Mouse (Mus musculus): Measurements from ENCODE around the gene Wnt8b.
"Not testable (repeated sequence)": the region's sequence is repeated elsewhere in the genome, so short reads cannot be mapped to it uniquely, and the experiment has no call there.

Gene Wnt8b

GRCm38 (mm10) chr19:44493128-44493527, at the start of gene Wnt8b:
TSS of gene Wnt8b (plus strand) at chr19:44493472.
- ATAC-seq (ENCODE audit: low TSS enrichment) = no peak

- ATAC-seq (ENCODE audit: low TSS enrichment) = no peak
Observed at GRCm38 (mm10) chr19:44445755-44446154, 47.5 kb upstream of the Wnt8b start.

- no peak for ATAC-seq (ENCODE audit: low TSS enrichment)
Observed at GRCm38 (mm10) chr19:44447927-44448326, 45.3 kb upstream of the Wnt8b start.

- ATAC-seq (ENCODE audit: low TSS enrichment) = no peak
Observed at GRCm38 (mm10) chr19:44454862-44455261, 38.4 kb upstream of the Wnt8b start.

GRCm38 (mm10) chr19:44455356-44455755, 37.9 kb upstream of the Wnt8b start:
- ATAC-seq (ENCODE audit: low TSS enrichment) = no peak

GRCm38 (mm10) chr19:44457359-44458055, 35.8 kb upstream of the Wnt8b start:
- ATAC-seq (ENCODE audit: low TSS enrichment) = no peak

- ATAC-seq (ENCODE audit: low TSS enrichment) = no peak
Observed at GRCm38 (mm10) chr19:44458696-44459095, 34.6 kb upstream of the Wnt8b start.

GRCm38 (mm10) chr19:44460441-44460840, 32.8 kb upstream of the Wnt8b start:
- no peak for ATAC-seq (ENCODE audit: low TSS enrichment)

GRCm38 (mm10) chr19:44461500-44461899, 31.8 kb upstream of the Wnt8b start:
- no peak for ATAC-seq (ENCODE audit: low TSS enrichment)

GRCm38 (mm10) chr19:44462141-44462540, 31.1 kb upstream of the Wnt8b start:
- ATAC-seq (ENCODE audit: low TSS enrichment) = no peak

- ATAC-seq (ENCODE audit: low TSS enrichment) = not testable (repeated sequence)
Observed at GRCm38 (mm10) chr19:44465960-44466525, 27.2 kb upstream of the Wnt8b start.

GRCm38 (mm10) chr19:44474158-44474557, 19.1 kb upstream of the Wnt8b start:
- ATAC-seq (ENCODE audit: low TSS enrichment) = peak; percentile 50; the same call in 1 of the 2 replicates

GRCm38 (mm10) chr19:44475268-44475667, 18.0 kb upstream of the Wnt8b start:
- no peak for ATAC-seq (ENCODE audit: low TSS enrichment)

- no peak for ATAC-seq (ENCODE audit: low TSS enrichment)
Observed at GRCm38 (mm10) chr19:44476541-44476940, 16.7 kb upstream of the Wnt8b start.

- ATAC-seq (ENCODE audit: low TSS enrichment) = no peak
Observed at GRCm38 (mm10) chr19:44487266-44487665, 6.0 kb upstream of the Wnt8b start.

- no peak for ATAC-seq (ENCODE audit: low TSS enrichment)
Observed at GRCm38 (mm10) chr19:44496511-44496910, 3.2 kb downstream of the Wnt8b start.

GRCm38 (mm10) chr19:44496941-44497340, 3.7 kb downstream of the Wnt8b start:
- ATAC-seq (ENCODE audit: low TSS enrichment) = no peak

GRCm38 (mm10) chr19:44498936-44499335, 5.7 kb downstream of the Wnt8b start:
- ATAC-seq (ENCODE audit: low TSS enrichment) = no peak

- ATAC-seq (ENCODE audit: low TSS enrichment) = no peak
Observed at GRCm38 (mm10) chr19:44500240-44500639, 7.0 kb downstream of the Wnt8b start.

- ATAC-seq (ENCODE audit: low TSS enrichment) = no peak
Observed at GRCm38 (mm10) chr19:44501925-44502324, 8.7 kb downstream of the Wnt8b start.

- no peak for ATAC-seq (ENCODE audit: low TSS enrichment)
Observed at GRCm38 (mm10) chr19:44502741-44503140, 9.5 kb downstream of the Wnt8b start.

- no peak for ATAC-seq (ENCODE audit: low TSS enrichment)
Observed at GRCm38 (mm10) chr19:44510534-44511175, 17.4 kb downstream of the Wnt8b start.

Data from frontal cortex, adult (tissue).